Mouse (Mus musculus) olfactory bulb, adult 2 months (tissue): ENCODE results near the gene H2-Eb1.

Experiments
- CTCF ChIP-seq: fragments of 200-500 bp; IDR thresholded peaks from 2 replicates; pipeline ENCODE4 v1.5.1; 2012; ENCODE audit warnings: low read depth, mild to moderate bottlenecking, low read length, moderate library complexity; ENCODE audit not compliant: insufficient read depth
- POLR2A ChIP-seq: fragments of 200-500 bp; IDR thresholded peaks from 2 replicates; pipeline ENCODE4 v1.6.1; 2012; ENCODE audit warnings: mild to moderate bottlenecking, low read depth, low read length, moderate library complexity; ENCODE audit not compliant: insufficient read depth

GRCm38 (mm10) chr17:34293533-34293932 lies 12.1 kb upstream of the H2-Eb1 start:
- TF ChIP-seq CTCF (no peak), POLR2A (no peak)
